Comparison of ENCODE assay signal across 9 mouse cellular contexts in genomic region chr14:62003013-62003781, GRCm38 (mm10).
DNase-seq lines count a peak whose midpoint lies in the region; ATAC-seq and TF ChIP-seq lines count a peak whose summit lies in the region.
"Had no signal": no experiment of that assay in that cellular context is flagged by ENCODE, and none has a peak within 500 bp of the region (broad histone marks: within the 10 kb centered on the region; RNA-seq: fewer than 3 reads in every experiment).

No protein-coding gene starts in this region.

- H3K27ac ChIP-seq in forebrain, embryonic 10.5 days: peak overlapping the region; percentile 79
- H3K27ac ChIP-seq in kidney, postnatal 0 days: no peak overlapping the region
- 0 out of 2 replicates have a peak overlapping the region, but pooled peaks have one; percentile 22 for H3K27ac ChIP-seq in limb, embryonic 10.5 days
- H3K27ac ChIP-seq: liver, embryonic 13.5 days had no signal

- no peak overlapping the region; the same call in 1 of the 2 replicates for H3K4me3 ChIP-seq in forebrain, embryonic 10.5 days
- no peak overlapping the region for H3K4me3 ChIP-seq in kidney, postnatal 0 days (replicated peaks; ENCODE audit: low read depth, low read length)
- H3K4me3 ChIP-seq in limb, embryonic 10.5 days: no peak overlapping the region
- H3K4me3 ChIP-seq: liver, embryonic 13.5 days had no signal

- 31% methylated on average over 15 of the region's 16 CpGs for WGBS in forebrain, embryonic 10.5 days
- WGBS in kidney, postnatal 0 days: 49% methylated on average over 16 of the region's 16 CpGs
- 66% methylated on average over 16 of the region's 16 CpGs for WGBS in limb, embryonic 10.5 days

- DNase-seq in heart, postnatal 4 days: peak; percentile 47
- DNase-seq in heart, adult 11 months: no peak
- DNase-seq in forebrain, embryonic 10.5 days (ENCODE audit: extremely low spot score, low spot score): peak; percentile 37
- DNase-seq in kidney, postnatal 0 days (ENCODE audit: low spot score): peak; percentile 42
- DNase-seq in limb, embryonic 10.5 days (ENCODE audit: low spot score): no peak
- peak; percentile 6 for DNase-seq in ovary, postnatal 10 days (ENCODE audit: low spot score)
- no peak for DNase-seq in urinary bladder, postnatal 36 days (ENCODE audit: low spot score in 2 of 2)
- DNase-seq: liver, embryonic 13.5 days had no signal

- no peaks in the 10 kb centered on the region for H3K36me3 ChIP-seq in forebrain, embryonic 10.5 days (replicated peaks)
- no peaks in the 10 kb centered on the region for H3K36me3 ChIP-seq in kidney, postnatal 0 days (ENCODE audit: insufficient read depth, low read length)
- H3K36me3 ChIP-seq in limb, embryonic 10.5 days: no peaks in the 10 kb centered on the region
- H3K36me3 ChIP-seq: liver, embryonic 13.5 days had no signal

- ATAC-seq in kidney, postnatal 0 days (replicated peaks; ENCODE audit: low FRiP score, low read depth): no peak
- ATAC-seq in megakaryocyte, adult 5-6 weeks (ENCODE audit: poor library complexity, severe bottlenecking): no peak

- no peaks in the 10 kb centered on the region for H3K27me3 ChIP-seq in forebrain, embryonic 10.5 days (ENCODE audit: poor library complexity, severe bottlenecking)
- no peaks in the 10 kb centered on the region for H3K27me3 ChIP-seq in kidney, postnatal 0 days (ENCODE audit: insufficient read depth, low read length)
- H3K27me3 ChIP-seq in limb, embryonic 10.5 days (ENCODE audit: low read depth, poor library complexity, severe bottlenecking): no peaks in the 10 kb centered on the region
- H3K27me3 ChIP-seq: liver, embryonic 13.5 days had no signal

- H3K9me3 ChIP-seq in forebrain, embryonic 10.5 days: no peaks in the 10 kb centered on the region
- H3K9me3 ChIP-seq in kidney, postnatal 0 days (replicated peaks; ENCODE audit: low read length): no peaks in the 10 kb centered on the region
- H3K9me3 ChIP-seq in limb, embryonic 10.5 days (replicated peaks): no peaks in the 10 kb centered on the region
- H3K9me3 ChIP-seq: liver, embryonic 13.5 days had no signal

- H3K9ac ChIP-seq in kidney, postnatal 0 days (ENCODE audit: low read depth, low read length): no peak overlapping the region
- H3K9ac ChIP-seq: liver, embryonic 13.5 days had no signal

- H3K4me2 ChIP-seq in kidney, postnatal 0 days (ENCODE audit: low read length): no peak overlapping the region
- H3K4me2 ChIP-seq: liver, embryonic 13.5 days had no signal

- H3K4me1 ChIP-seq in forebrain, embryonic 10.5 days: peaks cover 30% of the 10 kb centered on the region
- peaks cover 12% of the 10 kb centered on the region for H3K4me1 ChIP-seq in kidney, postnatal 0 days (replicated peaks; ENCODE audit: insufficient read depth, low read length)
- H3K4me1 ChIP-seq in limb, embryonic 10.5 days: peaks cover 24% of the 10 kb centered on the region
- H3K4me1 ChIP-seq: liver, embryonic 13.5 days had no signal

- no peak for TF ChIP-seq CTCF in kidney, postnatal 0 days (IDR thresholded peaks at IDR 0.05; ENCODE audit: low read depth)

Comparison
In these comparisons a context has a peak if more than half of its experiments do, and no peak if none do; other contexts are left out.
1. DNase-seq: peak in heart, postnatal 4 days (single experiment), forebrain, embryonic 10.5 days (single experiment), kidney, postnatal 0 days (single experiment) and ovary, postnatal 10 days (single experiment); none in heart, adult 11 months (single experiment), limb, embryonic 10.5 days (single experiment) and urinary bladder, postnatal 36 days (0 of 2).